Mouse (Mus musculus) intestine, postnatal 0 days (tissue): Measurements from ENCODE around the gene Ranbp2. TPM values are rescaled to one million over a fixed set of nuclear protein-coding genes. Genes with fewer than 3 reads are reported as not detected.

ENCODE experiments used
- ATAC-seq: fragments of 200-750 bp; cut with Nextera tagmentation; 2 replicates; pipeline ENCODE4 v1.8.0; 2017; ENCODE audit warnings: mild to moderate bottlenecking, moderate TSS enrichment, moderate library complexity
- H3K27ac ChIP-seq: fragments of 300-500 bp; sonication (generic); 2 replicates; pipeline ENCODE4 v1.5.1; 2014; ENCODE audit warnings: mild to moderate bottlenecking, low read depth, low read length, moderate library complexity
- H3K27me3 ChIP-seq: fragments of 300-500 bp; sonication (generic); replicated peaks from 2 replicates; pipeline ENCODE4 v1.6.1; 2014; ENCODE audit warnings: low read length, mixed read lengths; ENCODE audit not compliant: control insufficient read depth, insufficient read depth
- H3K36me3 ChIP-seq: fragments of 300-500 bp; sonication (generic); 2 replicates; pipeline ENCODE4 v1.6.1; 2014; ENCODE audit warnings: mild to moderate bottlenecking, moderate library complexity; ENCODE audit not compliant: control insufficient read depth, insufficient read depth
- H3K4me1 ChIP-seq: fragments of 300-500 bp; sonication (generic); replicated peaks from 2 replicates; pipeline ENCODE4 v1.6.1; 2014; ENCODE audit warnings: antibody characterized with exemption, low read length, mixed read lengths; ENCODE audit not compliant: control insufficient read depth, insufficient read depth
- H3K4me2 ChIP-seq: fragments of 300-500 bp; sonication (generic); replicated peaks from 2 replicates; pipeline ENCODE4 v1.6.1; 2014; ENCODE audit warnings: low read depth, mild to moderate bottlenecking, moderate library complexity
- H3K4me3 ChIP-seq: fragments of 300-500 bp; sonication (generic); 2 replicates; pipeline ENCODE4 v1.5.1; 2014; ENCODE audit warnings: low read depth, low read length
- H3K9ac ChIP-seq: fragments of 300-500 bp; sonication (generic); 2 replicates; pipeline ENCODE4 v1.6.1; 2014; ENCODE audit warnings: mild to moderate bottlenecking, low read depth, low read length
- H3K9me3 ChIP-seq: fragments of 300-500 bp; sonication (generic); 2 replicates; pipeline ENCODE4 v1.6.1; 2016; ENCODE audit warnings: mixed run types; ENCODE audit not compliant: control insufficient read depth
- CTCF ChIP-seq: sonication (generic); IDR thresholded peaks from 2 replicates; pipeline ENCODE4 v1.5.1; 2016; ENCODE audit warnings: low read depth, mild to moderate bottlenecking, control low read depth, antibody characterized with exemption, moderate library complexity
- WGBS: fragments of 180-500 bp; shearing (Covaris S2); extraction: QIAGEN DNeasy Blood & Tissue Kit; methylation state at CpG from one replicate; pipeline ENCODE4 v1.1.7; 2014; 5-methylcytosine and 5-hydroxymethylcytosine counted together
- polyA plus RNA-seq: library from polyadenylated mRNA; unstranded; fragments of >200 nt; fragmentation: Nextera tagmentation; extraction: Ambion mirVana; gene quantifications from 2 replicates; pipeline ENCODE4 v1.2.1, GENCODE M21; 2015

Ranbp2 gene
- polyA plus RNA-seq, 1 experiment from 2014 or later, result 8.0 TPM

GRCm38 (mm10) chr10:58412331-58412730 lies 34.4 kb upstream of the Ranbp2 start:
- no peaks in the 10 kb centered on the region for H3K27me3 ChIP-seq
- H3K36me3 ChIP-seq, result peaks cover 61% of the 10 kb centered on the region
- H3K9ac ChIP-seq, result no peak overlapping the region
- TF ChIP-seq CTCF, result no peak
- H3K4me3 ChIP-seq, result no peak overlapping the region
- no peak overlapping the region for H3K27ac ChIP-seq
- ATAC-seq, result no peak
- no peaks in the 10 kb centered on the region for H3K9me3 ChIP-seq
- 94% methylated on average over 4 of the region's 4 CpGs for WGBS
- no peak overlapping the region for H3K4me2 ChIP-seq
- no peaks in the 10 kb centered on the region for H3K4me1 ChIP-seq

GRCm38 (mm10) chr10:58412852-58413251 lies 33.9 kb upstream of the Ranbp2 start:
- Histone ChIP-seq H3K4me3 (no peak overlapping the region), H3K4me2 (no peak overlapping the region), H3K9me3 (no peaks in the 10 kb centered on the region), H3K9ac (no peak overlapping the region), H3K36me3 (peaks cover 61% of the 10 kb centered on the region), H3K4me1 (no peaks in the 10 kb centered on the region), H3K27me3 (no peaks in the 10 kb centered on the region), H3K27ac (no peak overlapping the region)
- no peak for ATAC-seq
- TF ChIP-seq CTCF, result no peak

- H3K27ac ChIP-seq, result no peak overlapping the region
- ATAC-seq, result no peak
- H3K9me3 ChIP-seq, result no peaks in the 10 kb centered on the region
- H3K4me1 ChIP-seq, result no peaks in the 10 kb centered on the region
- H3K27me3 ChIP-seq, result no peaks in the 10 kb centered on the region
- 59% methylated on average over 3 of the region's 3 CpGs for WGBS
- H3K36me3 ChIP-seq, result peaks cover 53% of the 10 kb centered on the region
- H3K4me2 ChIP-seq, result no peak overlapping the region
- H3K4me3 ChIP-seq, result no peak overlapping the region
- H3K9ac ChIP-seq, result no peak overlapping the region
- no peak for TF ChIP-seq CTCF
Measured at GRCm38 (mm10) chr10:58416702-58417101, 30.0 kb upstream of the Ranbp2 start.

- no peaks in the 10 kb centered on the region for H3K27me3 ChIP-seq
- no peak overlapping the region for H3K4me2 ChIP-seq
- WGBS, result 82% methylated on average over 10 of the region's 10 CpGs
- ATAC-seq, result no peak
- no peaks in the 10 kb centered on the region for H3K9me3 ChIP-seq
- no peak for TF ChIP-seq CTCF
- H3K4me1 ChIP-seq, result no peaks in the 10 kb centered on the region
- H3K4me3 ChIP-seq, result no peak overlapping the region
- H3K27ac ChIP-seq, result no peak overlapping the region
- peaks cover 51% of the 10 kb centered on the region for H3K36me3 ChIP-seq
- no peak overlapping the region for H3K9ac ChIP-seq
Measured at GRCm38 (mm10) chr10:58418290-58418971, 28.3 kb upstream of the Ranbp2 start.

- Histone ChIP-seq H3K9me3 (no peaks in the 10 kb centered on the region), H3K27ac (no peak overlapping the region), H3K4me1 (no peaks in the 10 kb centered on the region), H3K4me2 (no peak overlapping the region), H3K27me3 (no peaks in the 10 kb centered on the region), H3K4me3 (no peak overlapping the region), H3K9ac (no peak overlapping the region), H3K36me3 (peaks cover 16% of the 10 kb centered on the region)
- no peak for ATAC-seq
- 98% methylated on average over 2 of the region's 2 CpGs for WGBS
- TF ChIP-seq CTCF, result no peak
Measured at GRCm38 (mm10) chr10:58427930-58428329, 18.8 kb upstream of the Ranbp2 start.

- no peaks in the 10 kb centered on the region for H3K36me3 ChIP-seq
- 0 out of 2 replicates have a peak, but pooled peaks have one; percentile 0 for ATAC-seq
- H3K9ac ChIP-seq, result peak overlapping the region; percentile 97
- H3K4me1 ChIP-seq, result no peaks in the 10 kb centered on the region
- TF ChIP-seq CTCF, result no peak
- H3K27ac ChIP-seq, result peak overlapping the region; percentile 99
- no peaks in the 10 kb centered on the region for H3K27me3 ChIP-seq
- H3K9me3 ChIP-seq, result no peaks in the 10 kb centered on the region
- H3K4me2 ChIP-seq, result peak overlapping the region; percentile 64
- H3K4me3 ChIP-seq, result peak overlapping the region; percentile 98
- WGBS, result 11% methylated on average over 9 of the region's 9 CpGs
Measured at GRCm38 (mm10) chr10:58445850-58446249, 870 bp upstream of the Ranbp2 start.
